Mouse (Mus musculus) gastrocnemius, adult 2 months (tissue): ENCODE measurements around the gene Ttc39a. TPM values are rescaled to one million over a fixed set of nuclear protein-coding genes. Genes with fewer than 3 reads are reported as not detected.
"Not testable (repeated sequence)": the region's sequence is repeated elsewhere in the genome, so short reads cannot be mapped to it uniquely, and the experiment has no call there.

Source experiments
- DNase-seq: peaks from one replicate; pipeline ENCODE4 v3.0.0; 2022
- H3K27ac ChIP-seq: fragments of 200-600 bp; 2 replicates; pipeline ENCODE4 v1.8.1; 2022; ENCODE audit warnings: mild to moderate bottlenecking
- H3K4me3 ChIP-seq: fragments of 200-600 bp; 2 replicates; pipeline ENCODE4 v1.8.1; 2022; ENCODE audit warnings: mild to moderate bottlenecking, moderate library complexity
- CTCF ChIP-seq: fragments of 200-600 bp; IDR thresholded peaks from 2 replicates; pipeline ENCODE4 v1.8.1; 2022; ENCODE audit warnings: antibody characterized with exemption, mild to moderate bottlenecking, moderate library complexity
- intact Hi-C: fragments of 180-260 bp; cut with DNase I; formaldehyde crosslinking; loops from one replicate; pipeline ENCODE4 v1.15.1; 2025
- long read RNA-seq, 2 experiments: library from polyadenylated mRNA; stranded (forward); transcript quantifications; one replicate each; pipeline ENCODE4 v2.0.0; 2021
- total RNA-seq, 2 experiments: library from RNA; stranded (reverse); gene quantifications; 2 replicates each; pipeline ENCODE4 v1.2.3; 2021

The Ttc39a gene
- under 1 TPM in 1 of 2 experiments, not detected in 1; 0.15 TPM for total RNA-seq
- long read RNA-seq, experiment 1, partial matches to known transcripts: 0 of 8 reads
- long read RNA-seq, experiment 1, other reads (novel, unspliced or antisense): 7 of 8 reads
- long read RNA-seq, experiment 2, partial matches to known transcripts: 0 of 1 reads
- long read RNA-seq, experiment 2, other reads (novel, unspliced or antisense): 1 of 1 reads

- intact Hi-C loops: no loop called here
- DNase-seq: peak; percentile 60
- H3K4me3 ChIP-seq: peak within 1 kb of the TSS; percentile 81
- TF ChIP-seq CTCF: no peak
- H3K27ac ChIP-seq: peak within 1 kb of the TSS; percentile 54
Measured at GRCm38 (mm10) chr4:109406486-109407175, at the start of gene Ttc39a. Gene Ttc39a, plus strand, starts transcription at chr4:109406623.

DNA sequence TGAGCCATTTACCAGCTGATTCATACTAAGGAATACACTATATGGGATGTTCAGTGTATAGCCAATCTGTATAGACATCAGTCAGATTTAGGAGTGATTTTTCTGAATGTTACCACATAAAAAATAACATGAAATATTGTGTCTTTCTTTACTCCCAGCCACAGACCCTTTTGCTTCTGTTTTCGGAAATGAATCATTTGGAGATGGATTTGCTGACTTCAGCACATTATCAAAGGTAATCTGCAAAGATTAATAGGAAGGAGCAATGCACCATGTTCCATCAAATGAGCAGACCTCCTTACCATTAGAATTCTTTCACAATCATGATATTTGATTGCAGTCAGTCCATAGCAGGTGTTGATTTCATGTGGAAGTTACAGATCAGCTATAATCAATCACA is 28.3 kb upstream of the Ttc39a start:
- intact Hi-C loops: no loop called here
- H3K4me3 ChIP-seq: no peak overlapping the region
- DNase-seq: no peak
- TF ChIP-seq CTCF: no peak
- H3K27ac ChIP-seq: no peak overlapping the region

- DNase-seq: no peak
- H3K4me3 ChIP-seq: no peak overlapping the region
- intact Hi-C loops: no loop called here
Measured at GRCm38 (mm10) chr4:109382457-109382856, 24.0 kb upstream of the Ttc39a start.

GRCm38 (mm10) chr4:109385599-109385998 is 20.8 kb upstream of the Ttc39a start:
- Histone ChIP-seq H3K4me3 (no peak overlapping the region), H3K27ac (no peak overlapping the region)
- no peak for TF ChIP-seq CTCF
- intact Hi-C loops: no loop called here
- no peak for DNase-seq

More at GRCm38 (mm10) chr4:109382457-109382856, 24.0 kb upstream of the Ttc39a start:
- no peak for TF ChIP-seq CTCF
- H3K27ac ChIP-seq: no peak overlapping the region

- Histone ChIP-seq H3K4me3 (no peak overlapping the region), H3K27ac (no peak overlapping the region)
- intact Hi-C loops: no loop called here
- DNase-seq: no peak
- TF ChIP-seq CTCF: no peak
Measured at GRCm38 (mm10) chr4:109393229-109393779, 13.1 kb upstream of the Ttc39a start.

DNA sequence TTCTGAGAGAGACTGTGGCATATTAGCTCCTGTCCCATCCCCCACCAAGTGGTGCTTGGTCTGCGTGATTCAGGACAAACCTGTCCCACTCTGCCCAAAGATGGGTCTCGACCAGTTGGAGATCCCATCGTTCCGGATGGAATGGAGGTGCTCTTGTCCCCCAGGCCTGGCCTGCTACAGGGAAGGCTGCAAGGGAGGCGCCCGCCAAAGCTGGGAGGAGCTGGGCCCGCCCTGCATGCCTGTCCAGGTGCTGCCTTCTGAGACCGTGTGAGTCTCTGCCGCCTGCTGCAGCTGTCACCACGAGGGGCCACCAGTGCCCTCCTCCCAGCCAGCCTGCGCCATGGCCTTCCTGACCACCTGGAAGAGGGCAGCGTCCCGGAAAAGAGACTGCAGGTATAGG is 12.5 kb upstream of the Ttc39a start:
- Histone ChIP-seq H3K27ac (no peak overlapping the region), H3K4me3 (no peak overlapping the region)
- no peak for TF ChIP-seq CTCF
- no peak for DNase-seq
- intact Hi-C loops: no loop called here

- DNase-seq: no peak
- no peak overlapping the region for H3K27ac ChIP-seq
- intact Hi-C loops: no loop called here
- TF ChIP-seq CTCF: no peak
- H3K4me3 ChIP-seq: no peak overlapping the region
Measured at GRCm38 (mm10) chr4:109394314-109395074, 11.9 kb upstream of the Ttc39a start.

- DNase-seq: no peak
- H3K4me3 ChIP-seq: no peak overlapping the region
- no peak overlapping the region for H3K27ac ChIP-seq
- TF ChIP-seq CTCF: no peak
- intact Hi-C loops: no loop called here
Measured at GRCm38 (mm10) chr4:109400366-109400980, 6.0 kb upstream of the Ttc39a start.

DNA sequence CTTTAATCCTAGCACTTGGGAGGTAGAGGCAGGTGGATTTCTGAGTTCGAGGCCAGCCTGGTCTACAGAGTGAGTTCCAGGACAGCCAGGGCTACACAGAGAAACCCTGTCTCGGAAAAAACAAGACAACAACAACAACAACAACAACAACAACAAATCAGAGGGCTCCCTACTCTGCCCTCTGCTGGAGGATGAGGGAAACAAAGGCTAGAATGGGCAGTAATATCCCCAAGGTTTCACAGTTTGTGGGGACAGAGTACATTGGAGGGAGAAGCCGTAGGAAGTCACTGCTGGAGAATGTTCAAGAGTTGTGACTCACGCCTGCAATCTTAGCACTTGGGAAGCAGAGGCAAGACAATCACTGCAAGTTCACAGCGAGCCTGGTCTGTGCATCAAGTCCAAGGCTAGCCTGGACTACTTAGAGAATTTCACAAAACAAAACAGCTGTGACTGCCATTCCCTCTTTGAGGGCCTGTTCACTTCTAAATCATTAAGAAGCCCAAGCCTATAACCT is 5.2 kb upstream of the Ttc39a start:
- H3K27ac ChIP-seq: no peak overlapping the region
- DNase-seq: no peak
- intact Hi-C loops: no loop called here
- no peak overlapping the region for H3K4me3 ChIP-seq
- TF ChIP-seq CTCF: peak; percentile 44

GRCm38 (mm10) chr4:109404908-109405307 is 1.5 kb upstream of the Ttc39a start:
- intact Hi-C loops, H3K4me3 ChIP-seq, H3K27ac ChIP-seq: not testable (repeated sequence)

DNA sequence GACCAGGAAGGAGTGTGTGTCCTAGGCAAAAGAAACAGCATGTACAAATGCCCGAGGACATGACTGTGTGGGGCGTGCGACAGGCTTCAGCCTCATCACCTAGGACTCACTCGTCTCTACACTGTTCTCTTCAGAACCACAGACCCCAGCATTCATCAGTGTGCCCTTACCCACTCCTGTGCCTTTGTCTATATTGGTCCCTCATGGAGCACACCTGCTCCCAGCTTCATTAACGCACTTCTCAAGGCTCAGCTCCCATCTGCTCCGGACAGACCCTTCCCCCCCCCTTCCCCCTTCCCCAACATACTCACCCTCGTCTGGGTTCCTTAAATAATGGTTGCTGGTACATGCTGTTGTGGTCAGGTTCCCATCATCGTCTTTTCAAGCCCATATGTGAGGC is 1.0 kb upstream of the Ttc39a start:
- H3K27ac ChIP-seq: 0 out of 2 replicates have a peak overlapping the region, but pooled peaks have one; percentile 54
- DNase-seq: no peak
- no peak for TF ChIP-seq CTCF
- no peak overlapping the region for H3K4me3 ChIP-seq
- intact Hi-C loops: no loop called here

More at GRCm38 (mm10) chr4:109404908-109405307, 1.5 kb upstream of the Ttc39a start:
- DNase-seq: not testable (repeated sequence)

- no peak for TF ChIP-seq CTCF
- peak overlapping the region; percentile 54 for H3K27ac ChIP-seq
- H3K4me3 ChIP-seq: peak overlapping the region; percentile 81
- DNase-seq: peak; percentile 76
- intact Hi-C loops: no loop called here
Measured at GRCm38 (mm10) chr4:109406054-109406485, 353 bp upstream of the Ttc39a start.
